Mouse (Mus musculus): ENCODE data around the gene Dexi. TPM values are rescaled to one million over a fixed set of nuclear protein-coding genes. Genes with fewer than 3 reads are reported as not detected.

Dexi gene
- polyA plus RNA-seq, 1 experiment from 2014 or later, result 21.7 TPM

DNA sequence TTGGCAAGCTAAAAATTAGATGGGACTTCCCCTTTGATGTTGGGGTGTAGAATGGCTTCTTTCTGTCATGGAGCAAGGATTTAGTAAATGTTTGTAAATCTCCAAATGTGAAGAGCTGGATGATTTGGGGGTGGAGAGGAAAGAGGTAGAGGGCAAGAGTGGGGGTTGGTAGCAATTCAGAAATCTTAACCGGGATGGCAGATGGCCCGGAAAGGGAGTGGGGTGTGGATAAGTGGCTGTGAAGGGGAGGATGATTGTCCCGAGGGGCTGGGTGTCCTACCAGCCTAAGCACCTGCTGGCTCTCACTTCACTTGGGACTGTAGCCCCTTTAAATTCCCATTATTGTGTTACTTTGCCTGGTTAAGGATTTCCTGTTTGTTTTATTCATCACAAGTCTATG lies 4.0 kb upstream of the Dexi start:
- 56% methylated on average over 3 of the region's 3 CpGs for WGBS
- no peak overlapping the region for H3K9ac ChIP-seq (ENCODE audit: low read depth, low read length)
- no peak overlapping the region for H3K4me2 ChIP-seq (ENCODE audit: low read length)
- peaks cover 10% of the 10 kb centered on the region; the same call in 1 of the 2 replicates for H3K4me1 ChIP-seq (replicated peaks; ENCODE audit: insufficient read depth, low read length)
- H3K9me3 ChIP-seq (replicated peaks; ENCODE audit: low read length), result no peaks in the 10 kb centered on the region
- H3K27ac ChIP-seq, result no peak overlapping the region
- DNase-seq (ENCODE audit: low spot score) (no peak), ATAC-seq (replicated peaks; ENCODE audit: low FRiP score, low read depth) (no peak)
- no peak for TF ChIP-seq CTCF (IDR thresholded peaks at IDR 0.05; ENCODE audit: low read depth)
- no peaks in the 10 kb centered on the region for H3K27me3 ChIP-seq (ENCODE audit: insufficient read depth, low read length)
- no peaks in the 10 kb centered on the region for H3K36me3 ChIP-seq (ENCODE audit: insufficient read depth, low read length)
- no peak overlapping the region for H3K4me3 ChIP-seq (replicated peaks; ENCODE audit: low read depth, low read length)

- no peak for TF ChIP-seq CTCF (IDR thresholded peaks at IDR 0.05; ENCODE audit: low read depth)
- under 1% methylated on average over 58 of the region's 58 CpGs for WGBS
- H3K4me2 ChIP-seq (ENCODE audit: low read length), result peak within 1 kb of the TSS; percentile 68
- H3K9me3 ChIP-seq (replicated peaks; ENCODE audit: low read length), result no peaks in the 10 kb centered on the region
- no peaks in the 10 kb centered on the region for H3K27me3 ChIP-seq (ENCODE audit: insufficient read depth, low read length)
- H3K9ac ChIP-seq (ENCODE audit: low read depth, low read length), result peak within 1 kb of the TSS; percentile 82
- DNase-seq (ENCODE audit: low spot score) (peak; percentile 98), ATAC-seq (replicated peaks; ENCODE audit: low FRiP score, low read depth) (peak; percentile 92)
- H3K36me3 ChIP-seq (ENCODE audit: insufficient read depth, low read length), result no peaks in the 10 kb centered on the region
- H3K4me3 ChIP-seq (replicated peaks; ENCODE audit: low read depth, low read length), result peak within 1 kb of the TSS; percentile 89
- H3K27ac ChIP-seq, result peak within 1 kb of the TSS; percentile 74
- peaks cover 27% of the 10 kb centered on the region; the same call in 1 of the 2 replicates for H3K4me1 ChIP-seq (replicated peaks; ENCODE audit: insufficient read depth, low read length)
These were observed 2.3 kb upstream of the Dexi start, which contains the start of gene Clec16a for GRCm38 (mm10) chr16:10544995-10545622. Gene Clec16a, plus strand, starts transcription at chr16:10545339.

DNA sequence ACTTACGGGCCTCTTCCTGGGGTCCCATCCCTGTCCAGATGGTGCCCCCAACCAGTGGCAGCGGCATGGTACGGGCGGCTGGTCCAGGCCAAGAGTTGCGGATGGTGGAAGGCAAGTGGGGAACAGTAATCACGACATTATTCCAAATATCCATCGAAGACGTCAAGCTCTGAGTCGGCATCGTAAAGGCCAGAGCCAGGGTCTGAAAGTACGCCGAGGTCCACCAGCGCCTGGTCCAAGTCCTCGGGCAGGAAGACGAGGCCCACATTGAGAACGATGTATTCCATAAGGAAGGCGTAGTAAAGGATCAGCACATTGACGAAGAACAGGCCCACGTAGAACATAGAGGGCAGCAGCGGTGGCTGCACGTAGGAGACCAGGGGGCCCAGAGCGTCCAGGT lies 588 bp downstream of the Dexi start:
- Histone ChIP-seq H3K4me2 (ENCODE audit: low read length) (peak overlapping the region; percentile 98), H3K4me3 (replicated peaks; ENCODE audit: low read depth, low read length) (peak overlapping the region; percentile 80)
- under 1% methylated on average over 19 of the region's 22 CpGs for WGBS

GRCm38 (mm10) chr16:10541598-10541930 lies 1.3 kb downstream of the Dexi start:
- H3K27ac ChIP-seq, result no peak overlapping the region
- H3K9ac ChIP-seq (ENCODE audit: low read depth, low read length), result peak overlapping the region; percentile 88
- H3K9me3 ChIP-seq (replicated peaks; ENCODE audit: low read length), result no peaks in the 10 kb centered on the region
- TF ChIP-seq CTCF (IDR thresholded peaks at IDR 0.05; ENCODE audit: low read depth), result no peak
- ATAC-seq (replicated peaks; ENCODE audit: low FRiP score, low read depth), result no peak
- peaks cover 31% of the 10 kb centered on the region; the same call in 1 of the 2 replicates for H3K4me1 ChIP-seq (replicated peaks; ENCODE audit: insufficient read depth, low read length)
- H3K4me2 ChIP-seq (ENCODE audit: low read length), result peak overlapping the region; percentile 98
- H3K4me3 ChIP-seq (replicated peaks; ENCODE audit: low read depth, low read length), result peak overlapping the region; percentile 80
- peak; percentile 51 for DNase-seq (ENCODE audit: low spot score)
- 13% methylated on average over 7 of the region's 7 CpGs for WGBS
- no peaks in the 10 kb centered on the region for H3K27me3 ChIP-seq (ENCODE audit: insufficient read depth, low read length)
- H3K36me3 ChIP-seq (ENCODE audit: insufficient read depth, low read length), result no peaks in the 10 kb centered on the region

More for the DNA sequence above, 588 bp downstream of the Dexi start:
- ATAC-seq (replicated peaks; ENCODE audit: low FRiP score, low read depth) (no peak; the same call in 1 of the 2 replicates), DNase-seq (ENCODE audit: low spot score) (peak; percentile 35)
- H3K27ac ChIP-seq, result peak overlapping the region; percentile 78; the same call in 1 of the 2 replicates
- peaks cover 32% of the 10 kb centered on the region; the same call in 1 of the 2 replicates for H3K4me1 ChIP-seq (replicated peaks; ENCODE audit: insufficient read depth, low read length)
- H3K36me3 ChIP-seq (ENCODE audit: insufficient read depth, low read length), result no peaks in the 10 kb centered on the region
- no peaks in the 10 kb centered on the region for H3K9me3 ChIP-seq (replicated peaks; ENCODE audit: low read length)
- no peak for TF ChIP-seq CTCF (IDR thresholded peaks at IDR 0.05; ENCODE audit: low read depth)
- H3K9ac ChIP-seq (ENCODE audit: low read depth, low read length), result peak overlapping the region; percentile 88
- no peaks in the 10 kb centered on the region for H3K27me3 ChIP-seq (ENCODE audit: insufficient read depth, low read length)

DNA sequence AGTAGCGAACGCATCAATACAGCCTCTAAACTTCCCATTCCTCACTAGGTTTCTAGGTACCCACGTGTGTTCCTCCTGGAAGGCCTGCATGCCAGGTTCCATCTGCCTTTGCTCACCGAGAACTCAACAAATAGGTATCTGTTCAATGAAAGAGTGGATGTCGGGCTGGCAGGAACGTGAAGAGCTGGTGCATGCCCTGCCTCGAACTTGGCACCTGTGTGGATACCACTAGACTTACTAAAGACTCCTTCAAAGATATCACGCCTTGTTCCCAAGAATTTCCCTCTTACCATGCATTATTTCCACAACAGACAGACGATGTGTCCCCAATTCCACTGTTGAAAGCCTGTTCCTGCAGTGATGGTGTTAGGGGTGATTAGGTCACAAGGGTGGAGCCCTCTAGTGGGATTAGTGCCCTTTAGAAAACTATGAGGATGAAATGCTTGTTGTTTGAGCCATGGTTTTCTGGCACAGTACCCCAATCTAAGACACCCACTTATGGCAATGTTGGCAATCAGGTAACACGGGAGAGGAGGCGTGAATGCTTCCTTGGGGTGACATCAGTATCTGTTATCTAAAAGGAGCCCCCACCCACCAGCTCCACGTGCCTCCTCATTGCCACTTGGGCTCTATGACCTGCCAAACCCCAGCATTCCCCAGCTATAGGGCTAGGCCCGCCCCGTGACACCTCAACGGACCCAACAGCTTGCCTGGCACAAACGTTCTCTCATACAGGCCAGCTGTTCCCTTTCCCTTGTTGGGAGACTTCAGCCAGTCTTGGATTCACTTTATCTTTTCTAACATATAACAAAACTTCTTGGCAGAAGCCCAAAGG lies 1.9 kb downstream of the Dexi start:
- peaks cover 25% of the 10 kb centered on the region; the same call in 1 of the 2 replicates for H3K4me1 ChIP-seq (replicated peaks; ENCODE audit: insufficient read depth, low read length)
- H3K9me3 ChIP-seq (replicated peaks; ENCODE audit: low read length), result no peaks in the 10 kb centered on the region
- TF ChIP-seq CTCF (IDR thresholded peaks at IDR 0.05; ENCODE audit: low read depth), result peak; percentile 30; the same call in 1 of the 2 replicates
- peak overlapping the region; percentile 98 for H3K4me2 ChIP-seq (ENCODE audit: low read length)
- no peaks in the 10 kb centered on the region for H3K27me3 ChIP-seq (ENCODE audit: insufficient read depth, low read length)
- no peak overlapping the region for H3K27ac ChIP-seq
- 60% methylated on average over 16 of the region's 16 CpGs for WGBS
- DNase-seq (ENCODE audit: low spot score) (no peak), ATAC-seq (replicated peaks; ENCODE audit: low FRiP score, low read depth) (no peak)
- peak overlapping the region; percentile 88 for H3K9ac ChIP-seq (ENCODE audit: low read depth, low read length)
- no peaks in the 10 kb centered on the region for H3K36me3 ChIP-seq (ENCODE audit: insufficient read depth, low read length)
- peak overlapping the region; percentile 80 for H3K4me3 ChIP-seq (replicated peaks; ENCODE audit: low read depth, low read length)

- Histone ChIP-seq H3K27me3 (ENCODE audit: insufficient read depth, low read length) (no peaks in the 10 kb centered on the region), H3K9me3 (replicated peaks; ENCODE audit: low read length) (no peaks in the 10 kb centered on the region), H3K4me2 (ENCODE audit: low read length) (no peak overlapping the region), H3K4me1 (replicated peaks; ENCODE audit: insufficient read depth, low read length) (peaks cover 22% of the 10 kb centered on the region; the same call in 1 of the 2 replicates), H3K9ac (ENCODE audit: low read depth, low read length) (no peak overlapping the region), H3K27ac (no peak overlapping the region), H3K36me3 (ENCODE audit: insufficient read depth, low read length) (0 out of 2 replicates have a peak, but pooled peaks cover under 1% of the 10 kb centered on the region), H3K4me3 (replicated peaks; ENCODE audit: low read depth, low read length) (no peak overlapping the region)
- DNase-seq (ENCODE audit: low spot score), result no peak
- WGBS, result 73% methylated on average over 3 of the region's 3 CpGs
- no peak for TF ChIP-seq CTCF (IDR thresholded peaks at IDR 0.05; ENCODE audit: low read depth)
- no peak for ATAC-seq (replicated peaks; ENCODE audit: low FRiP score, low read depth)
These were observed 5.9 kb downstream of the Dexi start for GRCm38 (mm10) chr16:10536961-10537360.

All from kidney, postnatal 0 days (tissue).